Mouse (Mus musculus) thymus, adult 2 months (tissue): ENCODE results near the gene Adgrv1.

Experiments
- CTCF ChIP-seq: fragments of 200-500 bp; IDR thresholded peaks from 2 replicates; pipeline ENCODE4 v1.5.1; 2012; ENCODE audit warnings: mild to moderate bottlenecking, control low read depth, low read length, moderate library complexity, borderline replicate concordance; ENCODE audit not compliant: control insufficient read depth, poor library complexity, insufficient read depth; ENCODE audit errors: extremely low read depth
- POLR2A ChIP-seq: fragments of 200-500 bp; IDR thresholded peaks from 2 replicates; pipeline ENCODE4 v1.6.1; 2012; ENCODE audit warnings: mild to moderate bottlenecking, low read length, control low read depth, moderate library complexity; ENCODE audit not compliant: control insufficient read depth, poor library complexity, insufficient read depth; ENCODE audit errors: extremely low read depth

DNA sequence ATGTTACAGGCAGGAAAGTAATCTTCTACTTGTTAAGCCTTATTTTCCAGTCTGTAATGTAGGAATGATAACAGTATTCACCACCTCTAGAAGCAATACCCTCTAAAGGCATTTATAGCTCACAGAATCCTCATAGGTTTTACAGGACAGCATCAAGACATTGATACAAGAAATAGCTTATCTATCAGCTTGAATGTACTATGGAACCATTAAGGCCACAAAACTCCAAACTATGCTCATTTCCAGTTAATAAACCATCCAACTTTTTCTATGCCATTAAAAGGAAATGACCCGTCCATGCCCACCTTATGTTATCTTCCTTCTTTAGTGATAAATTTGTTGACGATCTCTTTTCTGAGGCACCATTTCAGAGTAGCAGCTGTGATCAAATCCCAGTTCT lies 272.6 kb downstream of the Adgrv1 start:
- TF ChIP-seq POLR2A (no peak), CTCF (no peak)
